Mouse (Mus musculus) urinary bladder, postnatal 25 days (tissue): ENCODE data around the gene Fyb2.

Experiments used
- DNase-seq: peaks from one replicate; pipeline ENCODE4 v3.0.0; 2022; ENCODE audit warnings: low spot score

Fyb2 gene

DNA sequence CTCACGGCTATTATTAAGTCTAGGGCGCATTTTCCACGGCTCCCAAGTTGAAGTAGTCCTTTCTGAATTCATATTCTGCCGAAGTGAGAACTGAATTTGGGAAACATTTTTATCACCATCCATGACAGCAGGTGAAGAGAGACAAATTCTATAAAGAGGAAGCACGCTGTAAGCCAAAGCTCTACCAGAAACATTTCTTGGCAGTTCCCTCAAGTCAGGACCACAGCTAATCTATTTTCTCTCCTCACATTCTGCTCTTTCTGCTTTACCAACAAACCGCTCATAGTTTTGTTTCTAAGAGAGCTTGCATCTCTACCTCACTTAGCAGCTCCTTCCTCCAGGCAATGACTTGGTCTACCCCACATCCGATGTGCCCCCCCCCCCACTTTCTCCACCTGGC lies 100.5 kb downstream of the Fyb2 start:
- DNase-seq: no peak

DNA sequence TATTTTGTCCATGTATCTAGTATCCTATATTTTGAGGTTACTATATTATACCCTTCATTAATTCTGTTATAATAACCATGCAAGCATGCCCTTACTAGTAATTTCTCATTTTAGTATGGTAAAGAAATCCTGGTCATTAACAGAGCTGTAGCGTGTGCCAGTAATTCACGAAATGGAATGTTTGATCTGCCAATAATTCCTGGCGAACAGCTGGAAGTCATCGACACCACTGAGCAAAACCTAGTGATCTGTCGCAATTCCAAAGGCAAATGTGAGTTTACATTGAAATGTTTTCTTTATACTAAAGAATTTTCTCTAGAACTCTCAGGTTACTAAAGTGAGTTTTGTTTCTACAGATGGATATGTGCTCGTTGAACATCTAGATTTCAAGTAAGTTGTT lies 102.2 kb downstream of the Fyb2 start:
- DNase-seq: no peak

DNA sequence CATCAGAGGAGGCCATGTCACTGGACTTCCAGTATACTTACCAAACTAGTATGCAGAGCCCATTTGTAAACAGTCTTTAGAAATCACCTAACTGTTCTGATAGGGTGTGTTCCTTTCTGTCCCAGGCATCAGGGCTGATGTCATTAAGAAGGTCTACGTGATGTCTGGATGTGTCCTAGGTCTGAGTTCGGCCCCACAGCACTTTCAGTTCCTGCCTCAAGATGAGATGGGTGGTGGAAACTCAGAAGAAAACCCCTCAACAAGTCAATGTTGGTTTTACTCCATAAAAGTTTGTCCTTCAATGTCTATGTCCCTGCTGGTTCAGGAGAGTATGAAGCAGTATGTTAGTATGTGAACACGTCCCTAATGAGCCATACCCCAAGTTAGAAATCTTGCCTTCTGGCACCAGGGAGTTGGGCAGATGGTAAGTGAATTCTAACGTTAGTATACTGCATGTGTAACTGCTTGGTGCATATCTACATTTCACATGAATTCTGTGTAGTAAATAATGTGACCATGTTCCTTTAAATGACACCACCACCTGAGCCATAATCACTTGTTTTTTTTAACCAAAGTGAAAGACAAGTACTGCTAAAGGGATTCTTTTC lies 102.9 kb downstream of the Fyb2 start:
- no peak for DNase-seq

DNA sequence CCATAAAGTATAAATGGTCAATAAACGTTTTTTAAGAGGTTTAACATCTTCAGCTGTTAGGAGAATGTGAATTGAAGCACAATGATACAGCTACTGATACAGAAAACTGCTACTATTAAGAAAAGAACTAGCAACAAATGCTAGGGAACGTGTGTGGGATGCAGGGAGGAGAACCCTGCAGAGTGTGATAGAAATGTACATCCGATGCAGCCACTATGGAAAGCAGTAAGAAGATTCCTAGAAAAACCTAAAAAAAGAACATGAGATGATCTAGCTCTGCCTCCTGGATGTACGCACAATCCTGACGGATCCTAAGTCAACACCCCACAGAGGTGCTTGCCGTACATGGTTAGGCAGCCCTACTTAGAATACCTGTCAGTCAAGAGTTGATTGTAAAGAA lies 114.0 kb downstream of the Fyb2 start:
- DNase-seq: no peak

DNA sequence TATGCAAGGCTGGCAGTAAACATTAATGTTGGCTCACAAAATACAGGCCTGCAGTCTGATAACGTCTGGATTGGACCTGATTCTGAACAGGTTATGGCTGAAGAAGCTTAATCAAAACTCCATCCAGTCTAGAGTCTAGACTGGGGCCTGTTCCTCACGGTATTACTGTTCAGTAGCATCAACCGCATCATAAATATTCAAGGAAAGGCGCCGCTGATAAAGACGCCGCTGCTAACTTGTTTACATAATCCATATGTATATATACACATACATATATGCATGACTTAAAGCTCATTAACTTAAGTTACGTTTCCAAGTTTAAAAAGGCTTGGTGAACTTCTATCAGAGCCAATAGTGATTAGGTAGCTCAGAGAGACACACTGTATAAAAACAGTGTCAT lies 117.8 kb downstream of the Fyb2 start:
- DNase-seq: no peak

DNA sequence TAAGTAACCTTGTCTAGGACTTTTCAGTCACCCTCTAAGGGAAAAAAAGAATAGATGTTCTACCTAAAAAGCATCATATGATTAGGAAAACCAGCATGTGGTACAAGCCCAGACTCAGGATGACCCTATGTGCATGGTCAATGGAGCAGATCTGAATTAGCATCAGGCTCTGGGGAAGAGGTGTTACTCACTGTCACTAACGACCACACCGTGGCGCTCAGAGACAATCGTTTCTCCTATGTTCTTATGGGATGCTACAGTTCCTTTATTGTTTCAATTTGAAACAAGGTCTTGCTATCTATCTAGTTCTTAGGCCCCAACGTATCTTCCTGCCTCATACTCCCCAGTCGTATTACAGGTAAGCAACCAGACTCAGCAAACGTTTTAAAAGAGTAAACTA lies 119.9 kb downstream of the Fyb2 start:
- no peak for DNase-seq

DNA sequence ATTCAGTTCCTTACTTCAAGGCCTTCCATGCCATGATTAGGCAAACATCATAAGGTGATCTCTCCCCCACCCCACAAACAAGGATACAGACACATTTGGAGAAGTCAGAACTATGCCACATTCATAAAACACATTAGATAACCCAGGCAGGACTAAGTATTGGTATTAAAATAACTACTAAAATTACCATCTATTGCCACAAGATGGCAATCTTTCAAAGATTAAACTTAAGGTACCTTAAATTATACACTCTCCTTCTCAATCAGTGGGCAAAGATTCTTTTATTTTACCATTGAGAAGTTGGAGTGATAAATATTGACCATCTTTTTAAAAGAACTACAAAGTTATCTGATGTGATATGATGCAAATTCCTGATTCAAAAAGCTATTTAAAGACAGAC lies 121.0 kb downstream of the Fyb2 start:
- no peak for DNase-seq

DNA sequence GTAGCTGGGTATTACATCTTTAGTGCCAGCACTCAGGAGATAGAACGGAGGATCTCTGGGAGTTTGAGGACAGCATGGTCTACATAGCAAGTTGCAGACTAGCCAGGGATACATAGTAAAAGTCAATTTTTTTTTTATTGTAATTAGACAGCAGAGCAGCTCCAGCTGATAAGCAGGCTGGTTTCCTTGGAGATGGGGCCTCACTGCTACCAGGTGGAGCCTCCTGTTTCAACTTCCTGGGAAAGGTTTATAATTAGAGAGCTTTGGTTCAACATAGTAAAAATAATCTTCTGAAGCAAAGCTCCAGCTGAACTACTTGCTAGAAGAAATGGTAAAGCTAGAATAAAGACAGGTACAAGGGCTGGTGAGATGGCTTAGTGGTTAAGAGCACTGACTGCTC lies 136.8 kb downstream of the Fyb2 start:
- DNase-seq: no peak

DNA sequence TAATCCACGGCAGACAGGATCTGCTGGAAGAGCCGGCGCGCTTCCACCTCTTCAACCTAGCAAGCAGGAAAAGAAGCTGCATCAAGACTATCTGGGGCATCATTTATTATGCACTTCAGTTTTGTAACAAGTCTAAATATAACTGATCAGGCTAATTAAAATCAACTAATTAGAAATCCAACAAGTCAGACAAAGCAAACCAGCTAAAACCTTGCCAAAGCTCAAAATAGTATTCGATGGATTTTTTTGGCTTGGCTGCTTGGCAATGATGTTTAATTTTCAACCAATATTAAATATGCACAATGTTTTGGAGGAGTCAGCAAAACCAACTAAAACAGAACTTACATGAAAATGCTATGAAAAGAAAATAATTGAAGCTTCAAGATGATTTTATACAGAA lies 138.0 kb downstream of the Fyb2 start:
- no peak for DNase-seq
